Mouse (Mus musculus): Measurements from ENCODE around the gene Reep3. TPM values are rescaled to one million over a fixed set of nuclear protein-coding genes. Genes with fewer than 3 reads are reported as not detected.

The Reep3 gene
- total RNA-seq, 4 experiments from 2014 or later = 20.1 to 23.5 (median 21.3) TPM

DNA sequence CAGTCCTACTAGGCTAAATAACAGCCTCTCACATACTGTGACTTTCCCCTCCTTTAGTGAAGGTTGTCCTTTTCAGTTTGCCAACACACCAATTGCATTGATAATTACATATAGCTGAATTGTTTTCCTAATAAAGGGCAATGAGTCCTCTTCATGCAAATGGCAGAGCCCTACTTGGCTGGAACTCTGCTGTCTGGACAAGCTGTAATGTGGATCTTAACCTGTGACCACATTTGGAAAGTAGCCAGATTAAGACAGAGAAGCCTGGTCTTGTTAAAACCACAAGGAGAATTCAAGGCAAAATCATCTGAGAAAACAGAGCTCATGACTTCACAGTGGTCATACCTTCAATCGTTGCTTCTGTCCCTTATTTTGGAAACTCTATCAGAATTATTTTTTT lies 121.3 kb downstream of the Reep3 start:
- no peak for DNase-seq (ENCODE audit: low spot score in 2 of 2)

DNA sequence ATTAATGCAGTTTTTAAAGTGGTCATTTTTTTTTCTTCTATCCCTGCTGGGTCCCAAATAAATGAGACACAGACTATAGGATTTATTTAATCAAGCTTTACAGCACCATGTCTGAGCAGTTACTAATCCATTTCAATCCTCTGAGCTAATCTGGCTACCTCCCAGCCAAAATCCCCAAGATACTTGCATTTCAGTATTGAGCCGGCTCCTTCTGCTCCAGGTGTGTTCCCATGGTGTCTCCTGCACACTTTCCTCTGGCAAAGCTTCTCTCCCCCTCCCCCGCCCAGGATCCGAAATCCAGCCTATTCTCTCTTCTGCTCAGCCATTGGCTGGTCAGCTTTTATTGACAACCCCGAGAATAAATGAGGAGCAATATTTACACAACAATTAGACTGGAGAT lies 122.3 kb downstream of the Reep3 start:
- DNase-seq (ENCODE audit: low spot score in 2 of 2) = no peak

DNA sequence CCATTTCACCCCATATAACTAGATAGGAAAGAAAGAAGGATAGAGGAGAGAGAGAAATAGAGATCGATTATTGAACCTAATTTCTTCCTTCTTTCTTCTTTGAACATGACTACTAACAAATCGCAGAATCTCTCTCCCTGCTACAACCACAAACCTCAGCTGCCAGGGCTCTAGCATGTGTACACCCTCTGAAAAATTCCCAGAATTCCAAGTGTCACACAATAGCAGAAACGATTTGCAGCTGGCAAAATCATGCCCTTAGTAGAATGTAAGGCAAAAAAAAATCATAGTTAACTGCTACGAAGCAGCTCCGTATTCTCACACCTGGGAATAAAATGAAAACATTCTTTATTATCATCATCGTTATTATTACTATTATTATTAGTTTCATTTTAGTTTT lies 122.9 kb downstream of the Reep3 start:
- DNase-seq (ENCODE audit: low spot score in 2 of 2) = no peak

GRCm38 (mm10) chr10:66973274-66973673 lies 123.5 kb downstream of the Reep3 start:
- DNase-seq (ENCODE audit: low spot score in 2 of 2) = no peak

DNA sequence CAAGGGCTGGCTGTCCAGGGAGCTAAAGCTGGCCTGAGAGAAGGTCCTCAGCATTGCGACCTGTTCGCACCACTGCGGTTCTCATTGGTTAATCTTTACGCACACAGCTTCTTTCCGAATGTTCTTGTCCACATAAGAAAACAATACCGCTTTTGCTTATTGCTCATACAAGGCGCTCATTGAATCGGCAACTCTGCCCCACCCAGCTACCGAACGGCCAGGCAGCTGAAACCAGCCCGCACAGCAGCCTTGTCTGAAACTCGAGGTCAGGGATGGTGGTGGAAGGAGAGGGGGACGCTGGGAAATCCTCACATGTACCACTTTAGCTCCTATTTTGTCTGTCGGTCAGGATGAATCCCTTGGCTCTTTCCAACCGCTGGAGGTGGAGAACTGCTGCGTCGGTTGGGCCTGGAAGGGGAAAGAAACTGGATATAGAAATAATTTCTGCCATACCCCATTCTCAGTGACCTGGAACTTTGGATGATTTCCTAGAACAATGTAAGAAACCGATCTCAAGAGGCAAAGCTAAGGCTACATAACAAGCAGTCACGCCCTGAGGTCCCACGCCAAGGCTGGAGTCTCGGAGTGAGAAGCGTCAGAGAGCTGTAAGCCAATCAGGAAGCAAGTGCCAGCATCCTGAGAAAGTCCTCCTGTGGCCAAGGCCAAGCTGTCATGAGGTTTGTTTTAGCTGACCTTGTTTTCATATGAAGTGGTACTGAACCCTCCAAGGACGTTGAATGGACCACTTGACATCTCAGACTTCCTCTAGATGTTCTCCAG lies 126.2 kb downstream of the Reep3 start:
- DNase-seq (ENCODE audit: low spot score in 2 of 2) = no peak

GRCm38 (mm10) chr10:66969581-66969980 lies 127.2 kb downstream of the Reep3 start:
- DNase-seq (ENCODE audit: low spot score in 2 of 2) = no peak

GRCm38 (mm10) chr10:66969081-66969480 lies 127.7 kb downstream of the Reep3 start:
- DNase-seq (ENCODE audit: low spot score in 2 of 2) = no peak

GRCm38 (mm10) chr10:66968541-66968940 lies 128.2 kb downstream of the Reep3 start:
- DNase-seq (ENCODE audit: low spot score in 2 of 2) = no peak

DNA sequence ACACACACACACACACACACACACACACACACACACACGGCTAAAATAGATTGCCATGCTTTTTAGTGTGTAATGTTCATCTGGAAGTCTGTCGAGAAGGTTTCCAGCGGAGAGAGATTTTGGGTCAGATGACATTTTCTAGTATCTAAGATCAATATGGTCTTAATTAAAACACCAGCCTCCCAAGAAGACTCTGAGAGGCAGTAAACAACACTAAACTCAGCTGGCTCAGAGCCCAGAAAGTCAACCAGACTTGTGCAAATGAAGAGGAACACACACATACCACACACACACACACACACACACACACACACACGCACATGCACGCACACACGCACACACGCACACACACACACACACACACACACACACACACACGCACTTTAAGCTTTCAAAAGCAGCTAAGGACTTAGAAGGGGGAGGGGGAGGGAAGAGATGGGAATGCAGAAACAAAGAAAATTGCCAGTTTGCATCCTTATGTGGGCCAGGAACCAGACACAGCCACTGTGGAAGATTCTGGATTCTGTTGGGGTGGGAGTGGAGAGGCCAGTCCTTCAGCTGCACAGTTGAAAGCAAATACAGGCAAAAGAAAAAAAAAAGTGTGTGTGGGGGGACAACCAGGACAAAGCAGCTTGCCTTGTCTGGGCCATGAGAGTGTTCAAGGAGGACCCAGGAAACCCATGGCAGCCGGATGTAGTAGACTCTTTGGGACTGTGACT lies 130.2 kb downstream of the Reep3 start:
- DNase-seq (ENCODE audit: low spot score in 2 of 2) = no peak

DNA sequence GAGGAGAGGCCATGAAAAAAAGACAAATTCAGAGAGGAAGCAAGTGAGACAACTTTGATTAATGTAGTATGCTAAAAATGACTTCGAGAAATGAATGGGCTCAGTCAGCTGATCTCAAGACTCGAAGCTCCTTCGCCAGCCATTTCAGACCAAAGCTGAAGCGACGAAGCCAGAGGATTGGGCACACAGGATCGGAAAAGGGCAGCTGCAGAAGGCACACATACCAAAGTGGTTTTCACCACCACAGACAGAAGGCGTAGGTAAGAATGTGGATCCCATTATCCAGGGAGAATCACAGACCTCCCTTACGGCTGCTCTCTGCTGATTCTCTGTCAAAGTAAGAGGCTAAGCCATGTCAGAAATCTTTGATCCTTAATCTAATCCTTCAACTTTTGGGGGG lies 136.6 kb downstream of the Reep3 start:
- DNase-seq (ENCODE audit: low spot score in 2 of 2) = no peak

Other genes starting within 250 kb of the Reep3 start
- gene Jmjd1c, start 820 bp downstream of the Reep3 start, total RNA-seq (2022) = 10 to 100 TPM; 78.0 to 83.1 (median 80.7) TPM
- 10 to 100 TPM; 14.2 to 17.4 (median 15.9) TPM for gene Nrbf2, start 188.4 kb upstream of the Reep3 start, total RNA-seq (2022)